Mouse (Mus musculus): ENCODE results near the gene Emid1. TPM values are rescaled to one million over a fixed set of nuclear protein-coding genes. Genes with fewer than 3 reads are reported as not detected.

Emid1 gene
- polyA plus RNA-seq, 1 experiment from 2014 or later = 112 TPM

DNA sequence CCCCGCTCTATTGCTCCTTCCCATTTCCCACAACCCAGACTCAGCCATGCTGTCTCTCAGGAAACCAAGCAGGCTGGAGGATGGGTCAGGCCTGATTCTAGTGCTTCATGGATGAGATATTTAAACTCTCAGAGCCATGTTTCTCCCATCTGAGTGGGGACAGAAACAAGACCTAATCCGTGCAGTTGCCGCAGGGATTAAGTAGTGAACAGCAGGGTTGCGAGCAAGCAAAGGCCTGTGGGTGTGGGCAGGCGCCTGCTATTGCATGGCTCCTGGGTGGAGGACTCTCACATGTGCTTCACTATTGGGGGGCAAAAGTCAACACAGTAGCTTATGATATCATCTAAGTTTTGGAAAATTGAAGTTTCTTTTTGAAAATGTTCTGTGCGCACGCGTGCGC is 32.8 kb upstream of the Emid1 start:
- 90% methylated on average over 9 of the region's 9 CpGs for whole genome bisulfite sequencing
- Histone ChIP-seq H3K4me1 (ENCODE audit: control insufficient read depth, insufficient read depth, low read length) (peaks cover 8% of the 10 kb centered on the region; the same call in 1 of the 2 replicates), H3K27ac (ENCODE audit: low read length) (no peak overlapping the region), H3K27me3 (replicated peaks; ENCODE audit: control insufficient read depth, insufficient read depth, low read length) (no peaks in the 10 kb centered on the region), H3K4me2 (ENCODE audit: low read depth, low read length) (no peak overlapping the region), H3K4me3 (ENCODE audit: low read length) (no peak overlapping the region), H3K9ac (ENCODE audit: low read depth, low read length) (no peak overlapping the region), H3K9me3 (ENCODE audit: control insufficient read depth, low read length) (no peaks in the 10 kb centered on the region), H3K36me3 (ENCODE audit: control insufficient read depth, insufficient read depth, low read length) (no peaks in the 10 kb centered on the region)
- ATAC-seq = no peak

DNA sequence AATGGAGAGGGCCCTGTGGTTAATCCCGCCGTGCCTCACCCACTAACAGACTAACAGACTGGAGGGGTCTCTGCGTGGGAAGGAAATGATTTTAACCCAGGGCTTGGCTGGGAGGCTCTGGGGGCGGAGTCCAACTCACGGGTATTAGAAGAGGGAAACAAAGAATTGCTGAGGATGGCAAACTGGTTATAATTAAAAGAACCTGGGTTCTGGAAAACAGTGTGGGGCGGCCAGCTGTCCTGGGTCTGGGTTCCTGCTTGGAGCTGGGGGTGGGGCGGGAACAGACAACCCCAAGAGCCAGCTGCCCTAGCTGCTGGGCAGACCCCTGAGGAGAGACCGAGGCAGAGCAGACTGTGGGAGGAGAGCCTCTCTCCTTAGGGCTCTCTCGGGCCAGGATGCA is 32.2 kb upstream of the Emid1 start:
- WGBS = 34% methylated on average over 9 of the region's 9 CpGs
- H3K27me3 ChIP-seq (replicated peaks; ENCODE audit: control insufficient read depth, insufficient read depth, low read length) = no peaks in the 10 kb centered on the region
- no peak overlapping the region for H3K4me3 ChIP-seq (ENCODE audit: low read length)
- H3K9me3 ChIP-seq (ENCODE audit: control insufficient read depth, low read length) = no peaks in the 10 kb centered on the region
- no peak overlapping the region for H3K4me2 ChIP-seq (ENCODE audit: low read depth, low read length)
- no peak overlapping the region for H3K27ac ChIP-seq (ENCODE audit: low read length)
- H3K4me1 ChIP-seq (ENCODE audit: control insufficient read depth, insufficient read depth, low read length) = peaks cover 8% of the 10 kb centered on the region; the same call in 1 of the 2 replicates
- peak; percentile 30; the same call in 1 of the 2 replicates for ATAC-seq
- no peak overlapping the region for H3K9ac ChIP-seq (ENCODE audit: low read depth, low read length)
- H3K36me3 ChIP-seq (ENCODE audit: control insufficient read depth, insufficient read depth, low read length) = no peaks in the 10 kb centered on the region

DNA sequence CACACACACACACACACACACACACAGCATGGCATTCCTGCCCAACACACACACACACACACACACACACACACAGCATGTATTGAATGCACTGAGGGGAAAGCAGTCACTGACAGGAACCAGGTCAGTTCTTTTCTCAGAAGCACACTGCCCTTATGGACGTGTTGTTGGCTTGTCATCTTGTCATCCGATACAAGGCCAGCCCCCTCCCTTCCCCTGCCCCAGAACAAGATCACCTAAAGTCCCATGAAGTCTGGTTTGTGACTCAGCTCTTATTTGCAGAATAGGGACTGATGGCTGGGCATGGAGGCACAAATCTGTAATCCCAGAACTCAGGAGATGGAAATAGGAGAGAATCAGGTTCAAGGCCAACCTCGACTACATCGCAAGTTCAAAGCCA is 30.8 kb upstream of the Emid1 start:
- H3K4me2 ChIP-seq (ENCODE audit: low read depth, low read length) = no peak overlapping the region
- H3K27me3 ChIP-seq (replicated peaks; ENCODE audit: control insufficient read depth, insufficient read depth, low read length) = no peaks in the 10 kb centered on the region
- H3K9ac ChIP-seq (ENCODE audit: low read depth, low read length) = no peak overlapping the region
- no peaks in the 10 kb centered on the region for H3K9me3 ChIP-seq (ENCODE audit: control insufficient read depth, low read length)
- peaks cover 8% of the 10 kb centered on the region; the same call in 1 of the 2 replicates for H3K4me1 ChIP-seq (ENCODE audit: control insufficient read depth, insufficient read depth, low read length)
- no peak overlapping the region for H3K4me3 ChIP-seq (ENCODE audit: low read length)
- no peak overlapping the region for H3K27ac ChIP-seq (ENCODE audit: low read length)
- no peak for ATAC-seq
- no peaks in the 10 kb centered on the region for H3K36me3 ChIP-seq (ENCODE audit: control insufficient read depth, insufficient read depth, low read length)
- WGBS = 73% methylated on average over 4 of the region's 4 CpGs

DNA sequence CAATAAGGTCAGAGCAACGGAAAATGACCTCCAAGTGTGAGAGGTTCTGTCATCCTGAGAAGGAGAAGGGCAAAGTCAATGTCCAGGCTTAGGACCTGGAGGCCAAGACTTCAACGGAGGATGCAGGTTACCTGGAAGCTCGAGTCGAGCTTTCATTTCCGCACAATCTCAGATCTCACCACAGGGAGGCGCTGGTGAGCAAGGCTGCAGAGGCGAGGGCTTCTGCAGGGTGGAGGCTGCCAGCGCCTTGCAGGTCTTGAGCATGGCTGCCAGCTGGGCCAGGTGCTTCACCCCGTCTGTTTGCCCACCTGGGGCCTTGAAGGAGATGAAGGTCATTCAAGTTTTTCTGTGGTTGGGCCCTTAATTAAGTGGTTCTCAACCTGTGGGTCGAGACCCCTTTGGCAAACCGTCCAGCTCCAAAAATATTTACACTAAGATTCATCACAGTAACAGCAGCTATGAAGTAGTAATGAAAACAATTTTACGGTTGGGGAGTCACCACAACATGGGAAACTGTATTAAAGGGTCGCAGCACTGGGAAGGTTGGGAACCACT is 29.9 kb upstream of the Emid1 start:
- no peaks in the 10 kb centered on the region for H3K36me3 ChIP-seq (ENCODE audit: control insufficient read depth, insufficient read depth, low read length)
- H3K4me2 ChIP-seq (ENCODE audit: low read depth, low read length) = no peak overlapping the region
- no peak overlapping the region for H3K9ac ChIP-seq (ENCODE audit: low read depth, low read length)
- 18% methylated on average over 13 of the region's 13 CpGs for WGBS
- no peaks in the 10 kb centered on the region for H3K27me3 ChIP-seq (replicated peaks; ENCODE audit: control insufficient read depth, insufficient read depth, low read length)
- no peak overlapping the region; the same call in 1 of the 2 replicates for H3K27ac ChIP-seq (ENCODE audit: low read length)
- peaks cover 8% of the 10 kb centered on the region; the same call in 1 of the 2 replicates for H3K4me1 ChIP-seq (ENCODE audit: control insufficient read depth, insufficient read depth, low read length)
- H3K9me3 ChIP-seq (ENCODE audit: control insufficient read depth, low read length) = no peaks in the 10 kb centered on the region
- peak; percentile 54 for ATAC-seq
- H3K4me3 ChIP-seq (ENCODE audit: low read length) = no peak overlapping the region

DNA sequence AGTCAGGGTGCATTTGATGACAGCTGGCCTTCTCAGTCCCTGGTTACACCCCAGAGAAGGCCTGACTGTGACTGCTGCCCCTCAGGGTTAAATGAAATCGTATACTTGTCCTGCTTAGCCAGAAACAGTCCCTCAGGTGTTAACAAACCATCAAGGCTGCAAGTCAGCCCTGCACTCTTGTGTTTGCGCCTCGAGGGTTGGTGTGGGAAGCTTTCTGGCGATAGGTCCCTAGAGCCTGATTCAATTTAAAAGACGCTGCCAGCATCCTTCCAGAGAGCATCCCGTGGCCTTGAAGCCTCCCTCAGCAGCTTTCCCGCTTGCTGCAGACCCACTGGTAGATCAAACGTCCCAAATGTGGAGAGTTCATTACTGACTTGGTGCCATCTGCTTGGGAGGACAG is 27.3 kb upstream of the Emid1 start:
- Histone ChIP-seq H3K4me2 (ENCODE audit: low read depth, low read length) (no peak overlapping the region), H3K9ac (ENCODE audit: low read depth, low read length) (no peak overlapping the region), H3K27me3 (replicated peaks; ENCODE audit: control insufficient read depth, insufficient read depth, low read length) (no peaks in the 10 kb centered on the region), H3K36me3 (ENCODE audit: control insufficient read depth, insufficient read depth, low read length) (no peaks in the 10 kb centered on the region), H3K27ac (ENCODE audit: low read length) (no peak overlapping the region), H3K4me1 (ENCODE audit: control insufficient read depth, insufficient read depth, low read length) (peaks cover 8% of the 10 kb centered on the region; the same call in 1 of the 2 replicates), H3K4me3 (ENCODE audit: low read length) (no peak overlapping the region), H3K9me3 (ENCODE audit: control insufficient read depth, low read length) (no peaks in the 10 kb centered on the region)
- no peak for ATAC-seq
- 57% methylated on average over 8 of the region's 8 CpGs for WGBS

DNA sequence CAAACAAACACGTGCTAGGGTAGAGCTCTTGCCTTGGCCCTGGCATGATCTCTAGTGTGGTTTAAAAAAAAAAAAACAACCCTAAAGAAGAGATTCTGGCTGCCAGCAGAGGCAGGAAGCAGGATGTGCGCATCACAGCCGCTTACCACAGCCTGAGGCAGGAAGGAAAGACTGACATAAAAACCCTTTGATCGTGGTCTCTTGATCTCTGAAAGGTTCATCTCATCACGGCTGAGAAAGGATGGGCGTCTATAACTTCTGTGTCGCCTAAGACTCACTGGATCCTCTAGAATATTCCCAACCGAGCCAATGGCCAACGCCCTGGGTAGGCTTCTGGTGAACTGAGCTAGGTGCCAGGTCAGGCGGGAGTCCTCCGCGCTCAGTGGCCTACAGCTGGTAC is 25.1 kb upstream of the Emid1 start:
- Histone ChIP-seq H3K9me3 (ENCODE audit: control insufficient read depth, low read length) (no peaks in the 10 kb centered on the region), H3K4me1 (ENCODE audit: control insufficient read depth, insufficient read depth, low read length) (peaks cover 5% of the 10 kb centered on the region; the same call in 1 of the 2 replicates), H3K9ac (ENCODE audit: low read depth, low read length) (no peak overlapping the region), H3K36me3 (ENCODE audit: control insufficient read depth, insufficient read depth, low read length) (no peaks in the 10 kb centered on the region), H3K27ac (ENCODE audit: low read length) (no peak overlapping the region), H3K4me2 (ENCODE audit: low read depth, low read length) (no peak overlapping the region), H3K27me3 (replicated peaks; ENCODE audit: control insufficient read depth, insufficient read depth, low read length) (no peaks in the 10 kb centered on the region), H3K4me3 (ENCODE audit: low read length) (no peak overlapping the region)
- WGBS = 73% methylated on average over 12 of the region's 12 CpGs
- no peak for ATAC-seq

DNA sequence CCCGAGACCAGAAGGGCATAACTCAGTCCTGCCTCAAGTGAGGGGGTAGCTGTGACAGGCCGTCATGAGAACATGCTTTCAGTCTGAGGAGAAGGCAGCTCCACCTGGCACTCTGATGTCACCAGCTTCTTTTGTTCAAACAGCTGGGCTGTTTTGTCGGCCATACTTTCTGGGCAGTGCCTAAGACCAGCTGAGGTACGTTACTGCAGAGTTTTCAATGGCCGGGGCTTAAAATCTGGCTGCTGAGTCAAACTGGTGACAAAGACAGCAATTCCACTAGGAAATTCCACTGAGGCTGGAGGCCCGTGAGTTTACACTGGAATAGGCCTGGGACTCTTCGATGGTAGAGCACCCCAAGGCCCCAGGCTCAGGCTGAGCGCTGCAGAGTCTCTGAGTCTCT is 24.6 kb upstream of the Emid1 start:
- Histone ChIP-seq H3K4me1 (ENCODE audit: control insufficient read depth, insufficient read depth, low read length) (peaks cover 4% of the 10 kb centered on the region; the same call in 1 of the 2 replicates), H3K27ac (ENCODE audit: low read length) (no peak overlapping the region), H3K9ac (ENCODE audit: low read depth, low read length) (no peak overlapping the region), H3K27me3 (replicated peaks; ENCODE audit: control insufficient read depth, insufficient read depth, low read length) (no peaks in the 10 kb centered on the region), H3K4me2 (ENCODE audit: low read depth, low read length) (no peak overlapping the region), H3K9me3 (ENCODE audit: control insufficient read depth, low read length) (no peaks in the 10 kb centered on the region), H3K4me3 (ENCODE audit: low read length) (no peak overlapping the region), H3K36me3 (ENCODE audit: control insufficient read depth, insufficient read depth, low read length) (no peaks in the 10 kb centered on the region)
- no peak for ATAC-seq
- WGBS = 67% methylated on average over 8 of the region's 8 CpGs

DNA sequence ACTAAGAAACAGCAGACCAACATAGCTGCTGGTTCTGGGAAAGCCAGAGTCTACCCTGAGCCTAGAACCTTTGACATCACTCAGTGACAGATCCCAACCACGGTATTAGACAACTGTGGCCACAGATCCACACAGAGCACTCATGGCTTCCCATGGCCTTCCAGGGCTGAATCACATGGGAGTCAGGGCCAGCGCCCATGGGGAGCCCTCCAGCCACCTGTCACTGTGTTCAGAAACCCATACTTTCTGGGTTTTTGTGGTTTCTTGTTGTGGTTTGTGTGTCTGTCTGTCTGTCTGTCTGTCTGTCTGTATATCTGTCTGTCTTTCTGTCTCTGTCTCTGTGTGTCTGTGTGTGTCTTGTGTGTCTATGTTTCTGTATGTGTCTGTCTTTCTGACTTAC is 23.8 kb upstream of the Emid1 start:
- WGBS = 92% methylated on average over 2 of the region's 2 CpGs
- H3K4me1 ChIP-seq (ENCODE audit: control insufficient read depth, insufficient read depth, low read length) = peaks cover 2% of the 10 kb centered on the region
- no peaks in the 10 kb centered on the region for H3K36me3 ChIP-seq (ENCODE audit: control insufficient read depth, insufficient read depth, low read length)
- no peak overlapping the region for H3K4me2 ChIP-seq (ENCODE audit: low read depth, low read length)
- no peak for ATAC-seq
- H3K9me3 ChIP-seq (ENCODE audit: control insufficient read depth, low read length) = no peaks in the 10 kb centered on the region
- no peak overlapping the region for H3K9ac ChIP-seq (ENCODE audit: low read depth, low read length)
- H3K27ac ChIP-seq (ENCODE audit: low read length) = no peak overlapping the region
- H3K4me3 ChIP-seq (ENCODE audit: low read length) = no peak overlapping the region
- no peaks in the 10 kb centered on the region for H3K27me3 ChIP-seq (replicated peaks; ENCODE audit: control insufficient read depth, insufficient read depth, low read length)

DNA sequence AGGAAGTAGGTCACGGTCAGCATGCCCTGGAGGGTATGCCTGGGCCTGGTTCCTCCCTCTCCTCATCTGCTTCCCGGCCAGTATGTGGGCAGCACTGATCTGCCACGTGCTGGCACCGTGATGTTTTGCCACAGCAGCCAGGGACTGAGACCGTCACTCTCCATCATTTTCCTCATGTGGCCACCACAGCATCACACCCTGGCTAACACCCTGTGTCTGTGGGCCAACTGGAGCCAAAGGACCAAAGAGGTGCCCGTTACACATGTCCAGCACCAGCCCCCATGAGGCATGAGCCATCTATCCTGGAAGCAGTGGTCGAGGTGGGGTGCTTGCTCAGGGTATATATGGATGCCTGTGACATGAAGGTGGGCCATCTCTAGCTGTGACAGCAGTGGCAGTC is 23.1 kb upstream of the Emid1 start:
- 87% methylated on average over 7 of the region's 7 CpGs for WGBS
- ATAC-seq = no peak

DNA sequence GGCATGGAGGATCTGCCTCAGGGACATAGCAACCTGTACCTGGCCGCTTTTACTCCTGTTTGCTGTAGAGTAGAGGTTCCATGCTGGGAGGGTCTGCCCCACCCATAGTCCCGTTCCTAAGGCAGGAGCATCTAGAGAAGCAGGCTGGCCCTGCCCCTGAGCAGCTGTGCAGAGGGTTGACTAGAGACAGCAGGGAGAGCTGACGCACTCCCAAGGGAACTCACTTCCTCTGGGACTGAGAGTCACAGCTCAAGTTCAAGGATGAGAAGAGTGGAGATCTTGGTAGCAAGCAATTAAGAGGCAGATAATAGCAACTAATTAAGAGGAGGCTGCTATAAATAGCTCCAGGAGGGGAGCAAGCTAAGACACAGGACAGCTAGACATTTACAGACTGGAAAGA is 20.8 kb upstream of the Emid1 start:
- H3K4me3 ChIP-seq (ENCODE audit: low read length) = no peak overlapping the region
- 40% methylated on average over 3 of the region's 3 CpGs for WGBS
- H3K4me1 ChIP-seq (ENCODE audit: control insufficient read depth, insufficient read depth, low read length) = peaks cover 2% of the 10 kb centered on the region
- H3K4me2 ChIP-seq (ENCODE audit: low read depth, low read length) = no peak overlapping the region
- H3K9ac ChIP-seq (ENCODE audit: low read depth, low read length) = no peak overlapping the region; the same call in 1 of the 2 replicates
- no peaks in the 10 kb centered on the region for H3K9me3 ChIP-seq (ENCODE audit: control insufficient read depth, low read length)
- no peak overlapping the region for H3K27ac ChIP-seq (ENCODE audit: low read length)
- ATAC-seq = 0 out of 2 replicates have a peak, but pooled peaks have one; percentile 40
- no peaks in the 10 kb centered on the region for H3K36me3 ChIP-seq (ENCODE audit: control insufficient read depth, insufficient read depth, low read length)
- no peaks in the 10 kb centered on the region for H3K27me3 ChIP-seq (replicated peaks; ENCODE audit: control insufficient read depth, insufficient read depth, low read length)

More for the DNA sequence above, 23.1 kb upstream of the Emid1 start:
- H3K4me1 ChIP-seq (ENCODE audit: control insufficient read depth, insufficient read depth, low read length) = peaks cover 2% of the 10 kb centered on the region
- no peak overlapping the region for H3K27ac ChIP-seq (ENCODE audit: low read length)
- H3K9ac ChIP-seq (ENCODE audit: low read depth, low read length) = no peak overlapping the region
- H3K4me3 ChIP-seq (ENCODE audit: low read length) = no peak overlapping the region
- no peaks in the 10 kb centered on the region for H3K9me3 ChIP-seq (ENCODE audit: control insufficient read depth, low read length)
- H3K4me2 ChIP-seq (ENCODE audit: low read depth, low read length) = no peak overlapping the region
- no peaks in the 10 kb centered on the region for H3K27me3 ChIP-seq (replicated peaks; ENCODE audit: control insufficient read depth, insufficient read depth, low read length)
- no peaks in the 10 kb centered on the region for H3K36me3 ChIP-seq (ENCODE audit: control insufficient read depth, insufficient read depth, low read length)
